Mouse (Mus musculus) lung, postnatal 0 days (tissue): Measurements from ENCODE around the gene Tceal8.

ENCODE experiments used
- CTCF ChIP-seq: IDR thresholded peaks from 2 replicates; pipeline ENCODE4 v1.5.1; 2016; ENCODE audit warnings: antibody characterized with exemption, mild to moderate bottlenecking
- EP300 ChIP-seq: IDR thresholded peaks from 2 replicates; pipeline ENCODE4 v1.6.1; 2016; ENCODE audit warnings: antibody characterized with exemption, mild to moderate bottlenecking, control low read depth

DNA sequence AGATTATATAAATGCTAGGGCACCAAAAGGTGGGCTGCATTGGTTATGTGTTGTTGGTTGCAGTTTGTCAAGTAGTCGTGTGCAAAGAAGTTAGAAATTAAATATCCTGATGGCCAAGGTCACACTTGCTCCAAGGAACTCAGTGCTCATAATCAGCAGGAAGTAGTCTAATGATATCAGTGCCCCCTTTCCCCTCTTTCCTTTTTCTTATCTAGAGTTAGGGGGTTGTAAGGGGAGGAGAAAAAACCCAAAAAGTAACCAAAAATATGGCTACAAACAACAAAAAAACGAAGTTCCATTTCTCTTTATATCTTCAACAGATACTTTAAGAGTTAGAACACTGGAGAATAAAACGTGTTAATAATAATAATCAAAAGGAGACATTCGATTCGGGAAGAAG is 30.8 kb downstream of the Tceal8 start:
- TF ChIP-seq CTCF (no peak), EP300 (no peak)
